Mouse (Mus musculus) E14TG2a.4 (cell line): ENCODE measurements at regions not wholly inside any gene's neighbourhood (a gene's known extent, or its start where the extent isn't known, plus 50 kb on each side); places are given as distances from the start of the nearest gene placed in this dataset.

Experiments
- H3K27me3 ChIP-seq: 2 replicates; pipeline ENCODE4 v1.6.1; 2014; ENCODE audit warnings: low read length, control low read depth; ENCODE audit not compliant: insufficient read depth
- H3K36me3 ChIP-seq: 2 replicates; pipeline ENCODE4 v1.6.1; 2014; ENCODE audit warnings: low read length, control low read depth; ENCODE audit not compliant: insufficient read depth
- H3K4me1 ChIP-seq: replicated peaks from 2 replicates; pipeline ENCODE4 v1.6.1; 2014; ENCODE audit warnings: low read depth, low read length, control low read depth
- H3K4me3 ChIP-seq: replicated peaks from 2 replicates; pipeline ENCODE4 v1.5.1; 2014; ENCODE audit warnings: mild to moderate bottlenecking, low read length
- H3K9me3 ChIP-seq: 2 replicates; pipeline ENCODE4 v1.6.1; 2014; ENCODE audit warnings: low read length, control low read depth
- CTCF ChIP-seq: conservative IDR thresholded peaks from 2 replicates; pipeline ENCODE4 v1.5.1; 2014; ENCODE audit warnings: low read length
- NANOG ChIP-seq: IDR thresholded peaks from 2 replicates; pipeline ENCODE4 v1.6.1; 2014; ENCODE audit warnings: borderline replicate concordance, low read length, mixed read lengths
- POU5F1 ChIP-seq: IDR thresholded peaks from 2 replicates; pipeline ENCODE4 v1.6.1; 2014; ENCODE audit warnings: low read length, borderline replicate concordance

DNA sequence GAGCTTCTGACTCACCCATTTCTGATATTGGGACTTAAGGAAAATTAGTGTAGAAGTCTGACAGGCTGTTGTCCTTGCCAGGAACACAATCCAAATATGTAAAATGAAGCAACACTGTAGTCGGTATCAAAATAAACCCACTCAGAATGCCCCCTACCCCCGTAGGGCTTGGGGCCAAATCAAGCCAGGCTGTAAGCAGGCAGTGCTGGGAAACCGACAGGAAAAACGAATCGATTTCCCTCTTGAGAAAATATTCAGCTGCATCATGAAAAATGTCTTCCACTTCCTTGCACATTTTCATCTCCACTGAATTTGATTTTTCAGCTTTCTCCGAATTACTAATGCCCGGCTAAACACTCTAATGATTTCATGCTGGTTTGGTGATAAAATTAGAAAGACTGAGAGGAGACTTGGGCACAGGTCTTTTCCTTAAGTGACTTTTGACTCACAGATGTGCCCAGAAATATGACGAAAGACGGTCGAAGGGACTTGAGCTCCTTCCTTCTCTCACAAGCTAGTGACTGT, 485.7 kb downstream of the Fat4 start:
- H3K4me1 ChIP-seq = no peaks in the 10 kb centered on the region
- TF ChIP-seq CTCF (no peak), NANOG (no peak)
- no peak overlapping the region for H3K4me3 ChIP-seq
- H3K36me3 ChIP-seq = no peaks in the 10 kb centered on the region
- H3K9me3 ChIP-seq = no peaks in the 10 kb centered on the region
- no peaks in the 10 kb centered on the region for H3K27me3 ChIP-seq

DNA sequence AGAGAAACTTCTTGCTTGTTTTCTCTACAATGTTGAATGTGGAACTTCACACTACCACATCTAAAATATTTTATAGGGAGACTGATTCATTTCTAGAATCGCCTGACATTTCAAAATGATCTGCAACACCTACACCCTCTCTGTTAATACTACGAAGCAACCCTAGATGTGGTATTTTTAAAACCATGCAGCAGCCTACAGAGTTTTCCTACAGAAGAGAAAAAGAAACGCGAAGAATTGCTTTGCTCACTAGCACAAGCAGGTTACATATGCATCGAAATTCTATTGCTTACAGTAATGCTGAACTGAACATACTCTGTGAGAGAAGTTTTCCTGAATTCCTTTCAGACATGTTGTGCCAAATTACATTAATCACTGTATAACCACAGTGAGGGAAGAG, 488.7 kb downstream of the Fat4 start:
- Histone ChIP-seq H3K9me3 (no peaks in the 10 kb centered on the region), H3K36me3 (no peaks in the 10 kb centered on the region), H3K27me3 (no peaks in the 10 kb centered on the region), H3K4me1 (no peaks in the 10 kb centered on the region), H3K4me3 (no peak overlapping the region)
- TF ChIP-seq NANOG (no peak), POU5F1 (no peak), CTCF (no peak)

DNA sequence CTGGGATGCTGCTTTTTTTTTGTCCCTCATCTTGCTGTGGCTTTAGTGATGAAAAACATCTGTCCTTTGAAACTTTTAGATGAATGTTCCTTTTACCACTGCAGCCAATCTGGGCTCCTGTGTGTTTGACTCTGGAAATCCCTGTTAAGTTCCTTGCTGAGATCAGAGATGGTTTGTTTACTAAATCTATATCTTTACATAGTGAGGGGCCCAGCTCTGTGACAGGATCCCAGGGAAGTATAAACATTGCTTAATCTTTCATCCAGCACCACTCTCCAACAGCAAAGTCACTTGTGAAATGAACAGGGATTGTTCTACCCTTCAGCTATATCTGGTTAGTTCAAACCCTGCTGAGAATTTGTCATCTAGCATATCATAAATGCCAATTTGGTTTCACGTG, 501.8 kb downstream of the Fat4 start:
- TF ChIP-seq POU5F1 (no peak), CTCF (no peak), NANOG (no peak)
- H3K9me3 ChIP-seq = no peaks in the 10 kb centered on the region
- H3K27me3 ChIP-seq = no peaks in the 10 kb centered on the region
- H3K36me3 ChIP-seq = no peaks in the 10 kb centered on the region
- no peaks in the 10 kb centered on the region for H3K4me1 ChIP-seq
- no peak overlapping the region for H3K4me3 ChIP-seq

- no peaks in the 10 kb centered on the region for H3K9me3 ChIP-seq
- H3K4me1 ChIP-seq = no peaks in the 10 kb centered on the region
- H3K27me3 ChIP-seq = no peaks in the 10 kb centered on the region
- TF ChIP-seq POU5F1 (no peak), NANOG (no peak)
- no peaks in the 10 kb centered on the region for H3K36me3 ChIP-seq
- H3K4me3 ChIP-seq = no peak overlapping the region
Measured at GRCm38 (mm10) chr3:39390442-39390841, 503.7 kb downstream of the Fat4 start.

DNA sequence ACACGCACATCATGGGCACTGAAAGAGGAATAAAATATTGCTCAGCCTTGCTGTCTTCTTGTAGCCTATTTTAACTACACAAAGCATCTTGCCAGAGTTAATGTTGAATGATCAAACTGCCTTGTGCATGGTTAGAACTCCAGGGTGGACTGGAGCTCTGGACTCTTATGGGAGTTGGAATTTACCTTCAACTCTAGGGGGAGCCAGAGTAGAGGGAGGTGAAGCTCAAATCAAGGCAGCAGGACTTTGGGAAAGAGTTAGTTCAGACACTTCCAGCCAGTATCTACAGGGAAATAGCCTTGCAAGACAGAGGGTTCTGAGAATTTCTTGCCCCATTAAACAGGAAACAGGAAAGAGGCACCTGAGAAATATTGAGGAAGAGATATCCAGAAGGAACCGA, 505.3 kb downstream of the Fat4 start:
- Histone ChIP-seq H3K9me3 (no peaks in the 10 kb centered on the region), H3K4me3 (no peak overlapping the region), H3K4me1 (no peaks in the 10 kb centered on the region), H3K36me3 (no peaks in the 10 kb centered on the region), H3K27me3 (no peaks in the 10 kb centered on the region)
- TF ChIP-seq CTCF = peak; percentile 25; the same call in 1 of the 2 replicates
- TF ChIP-seq POU5F1 = no peak
- TF ChIP-seq NANOG = no peak

DNA sequence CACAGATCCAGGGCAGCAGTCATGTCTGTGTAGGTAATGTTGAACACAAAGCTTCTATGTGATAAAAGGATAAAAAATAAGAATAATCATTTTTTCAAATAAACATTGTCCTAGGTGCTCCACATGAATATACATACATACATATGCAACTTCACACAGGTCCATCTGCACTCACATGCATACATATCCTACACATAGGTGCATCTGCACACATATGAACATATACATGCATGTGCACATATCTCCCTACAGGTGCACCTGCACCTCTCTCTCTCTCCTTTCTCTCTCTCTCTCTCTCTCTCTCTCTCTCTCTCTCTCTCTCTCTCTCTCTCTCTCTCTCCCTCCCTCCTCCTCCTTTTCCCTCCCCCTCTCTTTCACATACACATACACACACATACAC, 509.9 kb downstream of the Fat4 start:
- TF ChIP-seq NANOG = no peak
- no peak for TF ChIP-seq POU5F1
- TF ChIP-seq CTCF = no peak
- Histone ChIP-seq H3K4me3 (no peak overlapping the region), H3K4me1 (no peaks in the 10 kb centered on the region), H3K9me3 (no peaks in the 10 kb centered on the region), H3K27me3 (no peaks in the 10 kb centered on the region), H3K36me3 (no peaks in the 10 kb centered on the region)

- TF ChIP-seq CTCF = no peak
- no peak for TF ChIP-seq NANOG
- TF ChIP-seq POU5F1 = no peak
- Histone ChIP-seq H3K36me3 (no peaks in the 10 kb centered on the region), H3K27me3 (no peaks in the 10 kb centered on the region), H3K4me3 (no peak overlapping the region), H3K4me1 (no peaks in the 10 kb centered on the region), H3K9me3 (no peaks in the 10 kb centered on the region)
Measured at GRCm38 (mm10) chr3:39397255-39397654, 510.5 kb downstream of the Fat4 start.

DNA sequence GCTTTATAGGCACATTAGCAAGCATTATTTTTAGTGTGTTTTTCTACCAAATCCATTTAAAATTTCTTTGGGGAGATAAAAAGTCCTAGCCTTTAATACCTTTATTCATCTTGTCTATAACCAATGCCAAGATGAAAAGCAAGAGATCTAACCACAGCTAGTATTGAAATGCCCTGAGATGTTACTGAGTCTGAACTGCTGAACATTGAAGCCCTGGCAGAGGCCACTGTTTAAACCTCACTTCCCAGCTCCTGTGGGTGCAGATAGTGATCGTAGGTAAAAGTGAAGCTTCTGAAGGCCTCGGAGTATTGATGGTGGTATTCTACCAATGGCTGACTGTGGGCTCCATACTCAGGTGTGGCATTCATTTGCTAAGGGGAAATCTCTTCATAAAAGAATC, 510.9 kb downstream of the Fat4 start:
- Histone ChIP-seq H3K36me3 (no peaks in the 10 kb centered on the region), H3K9me3 (no peaks in the 10 kb centered on the region), H3K4me3 (no peak overlapping the region), H3K4me1 (no peaks in the 10 kb centered on the region), H3K27me3 (no peaks in the 10 kb centered on the region)
- TF ChIP-seq CTCF (no peak), POU5F1 (no peak), NANOG (no peak)

DNA sequence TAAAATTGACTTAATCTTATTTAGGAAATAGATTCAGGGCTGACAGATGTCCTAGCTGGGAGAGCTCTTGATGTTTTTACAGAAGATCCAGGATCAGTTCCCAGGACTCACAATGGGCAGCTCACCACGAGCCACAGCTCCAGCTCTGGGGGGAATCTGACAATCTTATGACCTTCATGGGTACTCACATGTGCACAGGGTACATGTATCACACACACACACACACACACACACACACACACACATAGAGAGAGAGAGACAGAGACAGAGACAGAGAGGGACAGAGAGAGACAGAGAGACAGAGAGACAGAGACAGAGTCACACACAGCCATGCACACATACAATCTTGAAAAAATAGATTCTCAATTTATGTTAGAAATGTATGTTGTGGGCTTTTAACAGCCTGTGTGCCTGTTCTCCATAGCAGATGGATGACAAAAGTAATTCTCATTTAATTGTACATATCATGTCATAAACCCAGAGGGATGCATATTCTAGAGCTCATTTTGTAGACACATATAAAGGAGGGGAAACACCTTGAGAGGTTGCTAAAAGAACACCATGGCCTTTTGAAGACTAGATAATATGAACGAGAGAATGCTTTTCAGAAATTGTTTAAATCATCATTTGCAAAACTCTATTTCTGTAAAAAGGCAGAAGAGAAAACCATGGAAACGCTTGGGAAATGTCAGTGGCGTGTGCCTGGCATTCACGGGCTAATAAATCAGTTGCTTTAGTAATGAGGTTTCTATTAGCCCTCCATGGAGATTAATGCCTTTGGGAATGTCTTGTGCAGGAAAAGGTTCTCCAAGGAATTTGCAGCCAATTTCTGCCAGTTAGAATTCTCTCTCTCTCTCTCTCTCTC, 538.3 kb downstream of the Fat4 start:
- TF ChIP-seq POU5F1 (no peak), NANOG (no peak), CTCF (no peak)
- Histone ChIP-seq H3K4me3 (no peak overlapping the region), H3K36me3 (no peaks in the 10 kb centered on the region), H3K4me1 (no peaks in the 10 kb centered on the region), H3K9me3 (peaks cover 16% of the 10 kb centered on the region), H3K27me3 (no peaks in the 10 kb centered on the region)
